Mouse (Mus musculus): Measurements from ENCODE around the gene Hoxa9.

DNA sequence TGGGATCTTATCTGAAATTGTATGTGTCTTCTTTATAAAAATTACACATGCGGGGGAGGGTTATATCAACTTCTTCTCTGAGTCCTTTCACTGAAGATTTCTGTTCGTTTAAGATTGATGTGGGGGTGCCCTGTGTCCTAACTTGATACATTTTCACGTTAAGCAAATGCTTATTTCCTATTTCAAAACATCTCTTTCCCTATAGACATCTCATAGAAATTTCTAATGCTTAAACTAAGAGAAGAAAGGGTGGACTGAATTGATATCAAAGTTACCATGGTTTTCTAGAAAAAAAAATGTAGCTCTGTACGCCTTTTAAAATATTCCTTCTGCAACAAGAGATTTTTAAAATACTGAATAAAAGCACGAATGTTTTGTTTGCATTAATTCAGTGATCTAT, 36.3 kb upstream of the Hoxa9 start:
- TF ChIP-seq CTCF (IDR thresholded peaks at IDR 0.05; ENCODE audit: control insufficient read depth, insufficient read depth, insufficient replicate concordance, low read depth, low read length) = no peak
- TF ChIP-seq POLR2A (IDR thresholded peaks at IDR 0.05; ENCODE audit: control insufficient read depth, low read depth, low read length) = no peak

All from testis, adult 2 months (tissue).